In the genomic region with DNA sequence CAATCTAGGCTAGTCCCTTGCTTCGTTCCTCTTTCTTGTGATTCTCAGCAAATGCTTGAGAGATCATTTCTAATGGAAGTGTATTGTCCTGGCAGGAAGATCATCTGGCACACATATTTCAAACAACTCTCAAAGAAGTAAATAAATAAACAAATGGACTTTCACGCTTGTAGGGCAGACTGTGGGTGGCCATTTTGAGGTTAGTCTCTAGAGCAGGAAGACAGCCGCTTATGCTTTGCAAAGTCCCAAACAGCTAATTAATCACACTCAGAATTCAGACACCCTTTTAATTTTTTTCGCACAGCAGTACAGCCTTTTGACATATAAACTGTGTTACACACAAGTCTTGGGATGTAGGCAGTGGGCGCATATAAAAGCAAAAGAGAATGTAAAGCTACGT, we compare ENCODE assay signal across 17 mouse cellular contexts.
DNase-seq lines count a peak whose midpoint lies in the region; ATAC-seq and TF ChIP-seq lines count a peak whose summit lies in the region.
"Had no signal": no experiment of that assay in that cellular context is flagged by ENCODE, and none has a peak within 500 bp of the region (broad histone marks: within the 10 kb centered on the region; RNA-seq: fewer than 3 reads in every experiment).

No protein-coding gene starts in this region.

- H3K4me2 ChIP-seq in intestine, embryonic 15.5 days (replicated peaks) = no peak overlapping the region
- no peak overlapping the region for H3K4me2 ChIP-seq in intestine, postnatal 0 days (replicated peaks; ENCODE audit: low read depth)
- H3K4me2 ChIP-seq in lung, embryonic 16.5 days (ENCODE audit: low read depth, low read length) = no peak overlapping the region; the same call in 1 of the 2 replicates
- H3K4me2 ChIP-seq in stomach, embryonic 16.5 days (ENCODE audit: low read depth, low read length) = no peak overlapping the region
- no peak overlapping the region for H3K4me2 ChIP-seq in stomach, postnatal 0 days (replicated peaks; ENCODE audit: low read depth)
- H3K4me2 ChIP-seq: forebrain, embryonic 15.5 days; heart, embryonic 13.5 days; hindbrain, embryonic 15.5 days had no signal

- no peak for TF ChIP-seq CTCF in intestine, postnatal 0 days (IDR thresholded peaks at IDR 0.05; ENCODE audit: low read depth)
- TF ChIP-seq CTCF in stomach, postnatal 0 days (IDR thresholded peaks at IDR 0.05; ENCODE audit: low read depth) = no peak

- 0 out of 2 replicates have a peak, but pooled peaks have one; percentile 43 for ATAC-seq in intestine, embryonic 15.5 days
- ATAC-seq in intestine, postnatal 0 days = no peak
- ATAC-seq in lung, embryonic 16.5 days (ENCODE audit: low read depth) = peak; percentile 91
- peak; percentile 33; the same call in 1 of the 2 replicates for ATAC-seq in stomach, embryonic 16.5 days (ENCODE audit: insufficient read depth, low FRiP score)
- no peak for ATAC-seq in stomach, postnatal 0 days (ENCODE audit: low FRiP score, low TSS enrichment)
- ATAC-seq: forebrain, embryonic 15.5 days had no signal

- no peak overlapping the region for H3K27ac ChIP-seq in intestine, embryonic 15.5 days
- no peak overlapping the region for H3K27ac ChIP-seq in intestine, postnatal 0 days (ENCODE audit: low read depth, low read length)
- H3K27ac ChIP-seq in lung, embryonic 16.5 days (ENCODE audit: low read length) = no peak overlapping the region
- H3K27ac ChIP-seq in stomach, embryonic 16.5 days (ENCODE audit: low read length) = no peak overlapping the region
- no peak overlapping the region for H3K27ac ChIP-seq in stomach, postnatal 0 days (replicated peaks)
- H3K27ac ChIP-seq: forebrain, embryonic 15.5 days; heart, embryonic 13.5 days; hindbrain, embryonic 15.5 days had no signal

- H3K27me3 ChIP-seq in intestine, embryonic 15.5 days (replicated peaks) = no peaks in the 10 kb centered on the region
- H3K27me3 ChIP-seq in intestine, postnatal 0 days (replicated peaks; ENCODE audit: control insufficient read depth, insufficient read depth, low read length) = no peaks in the 10 kb centered on the region
- no peaks in the 10 kb centered on the region for H3K27me3 ChIP-seq in lung, embryonic 16.5 days (ENCODE audit: control insufficient read depth, insufficient read depth, low read depth, low read length)
- H3K27me3 ChIP-seq in stomach, embryonic 16.5 days (ENCODE audit: control insufficient read depth, insufficient read depth, low read length) = no peaks in the 10 kb centered on the region
- no peaks in the 10 kb centered on the region for H3K27me3 ChIP-seq in stomach, postnatal 0 days (ENCODE audit: control insufficient read depth, insufficient read depth, low read length)
- H3K27me3 ChIP-seq: forebrain, embryonic 15.5 days; heart, embryonic 13.5 days; hindbrain, embryonic 15.5 days had no signal

- no peak overlapping the region for H3K9ac ChIP-seq in intestine, embryonic 15.5 days
- H3K9ac ChIP-seq in intestine, postnatal 0 days (ENCODE audit: low read depth, low read length) = no peak overlapping the region
- H3K9ac ChIP-seq in lung, embryonic 16.5 days (ENCODE audit: low read length) = no peak overlapping the region
- no peak overlapping the region for H3K9ac ChIP-seq in stomach, embryonic 16.5 days (ENCODE audit: low read length)
- H3K9ac ChIP-seq in stomach, postnatal 0 days (ENCODE audit: low read length) = no peak overlapping the region
- H3K9ac ChIP-seq: forebrain, embryonic 15.5 days; heart, embryonic 13.5 days; hindbrain, embryonic 15.5 days had no signal

- no peaks in the 10 kb centered on the region for H3K36me3 ChIP-seq in intestine, embryonic 15.5 days
- no peaks in the 10 kb centered on the region for H3K36me3 ChIP-seq in intestine, postnatal 0 days (ENCODE audit: control insufficient read depth, insufficient read depth)
- no peaks in the 10 kb centered on the region for H3K36me3 ChIP-seq in lung, embryonic 16.5 days (ENCODE audit: control insufficient read depth, insufficient read depth, low read length)
- H3K36me3 ChIP-seq in stomach, embryonic 16.5 days (ENCODE audit: control insufficient read depth, insufficient read depth, low read length) = no peaks in the 10 kb centered on the region
- no peaks in the 10 kb centered on the region for H3K36me3 ChIP-seq in stomach, postnatal 0 days (ENCODE audit: control insufficient read depth, insufficient read depth, low read length)
- H3K36me3 ChIP-seq: forebrain, embryonic 15.5 days; heart, embryonic 13.5 days; hindbrain, embryonic 15.5 days had no signal

- no peak for DNase-seq in lung, postnatal 36 days
- no peak for DNase-seq in stomach, postnatal 0 days (ENCODE audit: low spot score)
- DNase-seq in natural killer cell, adult 2 months (ENCODE audit: low spot score in 2 of 2) = no peak
- DNase-seq: adrenal gland, adult 2 months; adrenal gland, postnatal 25 days; cerebellum, adult 18-20 months; cerebellum, adult 9-11 months; cerebellum, postnatal 36 days; gastrocnemius, postnatal 36 days; heart, postnatal 36 days had no signal

- H3K9me3 ChIP-seq in intestine, embryonic 15.5 days = no peaks in the 10 kb centered on the region
- no peaks in the 10 kb centered on the region for H3K9me3 ChIP-seq in intestine, postnatal 0 days (ENCODE audit: control insufficient read depth)
- no peaks in the 10 kb centered on the region for H3K9me3 ChIP-seq in lung, embryonic 16.5 days (ENCODE audit: control insufficient read depth, low read length)
- no peaks in the 10 kb centered on the region for H3K9me3 ChIP-seq in stomach, embryonic 16.5 days (replicated peaks; ENCODE audit: control insufficient read depth, low read length)
- no peaks in the 10 kb centered on the region for H3K9me3 ChIP-seq in stomach, postnatal 0 days (ENCODE audit: control insufficient read depth, low read length)
- H3K9me3 ChIP-seq: forebrain, embryonic 15.5 days; hindbrain, embryonic 15.5 days had no signal

- whole genome bisulfite sequencing in intestine, embryonic 15.5 days = 62% methylated on average over 6 of the region's 6 CpGs
- 67% methylated on average over 6 of the region's 6 CpGs for WGBS in intestine, postnatal 0 days
- WGBS in lung, embryonic 16.5 days = 42% methylated on average over 6 of the region's 6 CpGs
- WGBS in stomach, embryonic 16.5 days = 56% methylated on average over 6 of the region's 6 CpGs
- WGBS in stomach, postnatal 0 days = 57% methylated on average over 6 of the region's 6 CpGs

- no peaks in the 10 kb centered on the region for H3K4me1 ChIP-seq in intestine, embryonic 15.5 days (replicated peaks)
- H3K4me1 ChIP-seq in intestine, postnatal 0 days (replicated peaks; ENCODE audit: control insufficient read depth, insufficient read depth, low read length) = no peaks in the 10 kb centered on the region
- no peaks in the 10 kb centered on the region; the same call in 1 of the 2 replicates for H3K4me1 ChIP-seq in lung, embryonic 16.5 days (replicated peaks; ENCODE audit: control insufficient read depth, insufficient read depth, low read length)
- peaks cover 4% of the 10 kb centered on the region; the same call in 1 of the 2 replicates for H3K4me1 ChIP-seq in stomach, embryonic 16.5 days (ENCODE audit: control insufficient read depth, insufficient read depth, low read length)
- no peaks in the 10 kb centered on the region for H3K4me1 ChIP-seq in stomach, postnatal 0 days (replicated peaks; ENCODE audit: control insufficient read depth, insufficient read depth)
- H3K4me1 ChIP-seq: forebrain, embryonic 15.5 days; heart, embryonic 13.5 days; hindbrain, embryonic 15.5 days had no signal

- no peak for TF ChIP-seq EP300 in stomach, postnatal 0 days (optimal IDR thresholded peaks at IDR 0.05)

- no peak overlapping the region for H3K4me3 ChIP-seq in intestine, embryonic 15.5 days (replicated peaks)
- H3K4me3 ChIP-seq in intestine, postnatal 0 days (ENCODE audit: low read depth, low read length) = no peak overlapping the region
- no peak overlapping the region for H3K4me3 ChIP-seq in lung, embryonic 16.5 days (ENCODE audit: low read length)
- H3K4me3 ChIP-seq in stomach, embryonic 16.5 days (replicated peaks; ENCODE audit: low read length) = no peak overlapping the region
- no peak overlapping the region for H3K4me3 ChIP-seq in stomach, postnatal 0 days (ENCODE audit: low read depth, low read length)
- H3K4me3 ChIP-seq: forebrain, embryonic 15.5 days; heart, embryonic 13.5 days; hindbrain, embryonic 15.5 days had no signal

Comparison
In these comparisons a context has a peak if more than half of its experiments do, and no peak if none do; other contexts are left out.
1. ATAC-seq: peak in intestine, embryonic 15.5 days (single experiment), lung, embryonic 16.5 days (single experiment) and stomach, embryonic 16.5 days (single experiment); none in intestine, postnatal 0 days (single experiment) and stomach, postnatal 0 days (single experiment).